Mouse (Mus musculus) gastrocnemius, adult 18-20 months (tissue): ENCODE measurements around the gene Creld2. TPM values are rescaled to one million over a fixed set of nuclear protein-coding genes. Genes with fewer than 3 reads are reported as not detected.

Experiments used
- DNase-seq: peaks from one replicate; pipeline ENCODE4 v3.0.0; 2021; ENCODE audit warnings: low spot score
- total RNA-seq, 2 experiments: library from RNA; stranded (reverse); gene quantifications; 2 replicates each; pipeline ENCODE4 v1.2.3; 2021

Creld2 gene
- total RNA-seq, 2 experiments from 2014 or later, result 6.9 to 10.3 TPM

DNA sequence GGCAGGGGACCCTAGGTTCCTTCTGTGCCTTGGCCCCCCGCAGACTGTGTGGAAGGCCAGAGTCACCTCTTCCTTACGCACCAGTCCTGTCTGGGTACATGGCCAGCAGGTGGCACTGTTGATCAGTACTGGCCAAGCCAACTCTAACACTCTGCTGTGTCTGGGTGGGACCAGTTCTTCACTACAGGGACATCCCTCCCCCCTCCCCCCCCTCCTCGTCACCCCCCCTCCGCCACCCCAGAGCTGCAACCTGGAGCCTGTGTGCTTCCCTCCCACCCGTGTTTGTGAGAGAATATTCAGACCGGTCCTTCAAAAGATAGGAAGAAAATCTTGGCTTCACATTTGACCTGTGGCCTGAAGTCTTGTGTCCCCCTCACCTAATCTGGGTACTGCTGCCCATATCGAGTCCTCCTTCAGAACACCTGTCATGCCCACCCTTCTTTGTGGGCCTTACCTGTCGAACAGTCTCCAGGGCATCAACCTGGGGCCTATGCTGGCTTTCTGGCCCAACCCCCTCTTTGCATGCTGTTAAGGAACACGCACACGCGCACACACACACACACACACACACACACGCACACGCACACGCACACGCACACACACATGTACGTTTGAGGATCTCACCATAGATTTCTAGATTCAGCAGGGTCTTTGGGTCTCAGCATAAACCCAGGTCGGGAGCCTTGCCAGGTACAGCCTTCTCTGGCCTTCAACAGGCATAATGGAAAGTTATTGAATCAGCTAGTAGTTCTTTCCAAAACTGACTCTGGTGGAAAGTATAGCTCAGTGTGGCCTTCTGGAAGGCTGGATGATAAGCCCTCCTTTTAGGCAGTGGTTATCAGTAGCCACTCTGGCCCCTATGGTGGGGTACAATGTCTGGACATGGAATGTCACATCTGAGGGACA lies 9.6 kb downstream of the Creld2 start:
- peak; percentile 93 for DNase-seq

- no peak for DNase-seq
Observed at GRCm38 (mm10) chr15:88829791-88830440, 10.5 kb downstream of the Creld2 start.

DNA sequence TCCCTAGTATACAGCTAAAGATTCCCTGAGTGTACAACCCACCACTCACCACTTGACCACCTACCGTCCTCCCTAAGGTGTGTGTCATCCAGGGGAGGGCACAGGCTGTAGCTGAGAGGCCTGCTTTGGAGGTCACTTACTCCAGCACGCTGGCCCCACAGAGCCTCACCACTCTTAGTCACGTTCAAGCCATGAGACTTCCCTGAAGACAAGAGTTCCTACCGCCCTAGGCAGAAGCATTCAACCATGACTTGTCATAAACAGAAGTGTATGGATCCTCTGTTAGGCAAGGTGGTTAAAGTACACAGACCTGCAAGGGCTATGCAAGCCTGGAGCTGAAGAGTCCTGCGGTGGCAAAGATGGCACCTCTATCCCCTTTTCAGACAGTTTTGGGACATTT lies 11.2 kb downstream of the Creld2 start:
- no peak for DNase-seq

- DNase-seq, result peak; percentile 79
Observed at GRCm38 (mm10) chr15:88831482-88831881, 12.0 kb downstream of the Creld2 start.

GRCm38 (mm10) chr15:88832536-88832935 lies 13.1 kb downstream of the Creld2 start:
- no peak for DNase-seq

DNA sequence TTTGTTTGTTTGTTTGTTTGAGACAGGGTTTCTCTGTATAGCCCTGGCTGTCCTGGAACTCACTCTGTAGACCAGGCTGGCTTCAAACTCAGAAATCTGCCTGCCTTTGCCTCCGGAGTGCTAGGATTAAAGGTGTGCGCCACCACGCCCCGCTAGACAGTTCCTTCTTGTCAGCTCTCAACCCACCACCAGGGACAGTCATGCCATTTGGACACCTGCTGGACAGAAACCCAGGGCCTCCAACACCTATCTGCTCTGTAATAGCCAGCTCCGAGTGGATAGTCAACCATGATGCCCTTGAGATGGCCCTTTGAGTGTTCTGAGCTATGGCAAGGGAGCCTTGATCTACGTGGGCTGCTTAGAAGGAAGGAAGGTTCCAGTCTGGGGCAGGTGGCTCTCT lies 16.6 kb downstream of the Creld2 start:
- DNase-seq, result no peak

DNA sequence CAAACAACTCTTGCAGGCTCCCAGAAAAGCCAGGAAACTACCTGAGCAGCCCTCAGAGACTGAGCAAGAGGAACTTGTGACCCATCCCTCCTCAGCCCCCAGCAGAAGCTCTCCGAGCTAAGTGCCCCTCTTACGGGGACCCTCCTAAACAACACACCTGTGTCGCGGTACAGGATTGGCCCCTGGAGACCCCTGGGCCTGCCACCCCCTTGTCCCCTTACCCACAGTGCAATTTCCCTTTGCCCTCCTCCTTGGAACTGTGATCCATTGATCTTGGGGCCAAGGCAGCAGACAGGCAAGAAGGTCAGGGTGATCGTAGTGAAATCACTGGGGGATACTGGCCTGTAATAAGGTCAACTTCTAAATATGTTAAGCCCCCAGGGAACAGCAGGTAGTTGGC lies 17.1 kb downstream of the Creld2 start:
- DNase-seq, result no peak

DNA sequence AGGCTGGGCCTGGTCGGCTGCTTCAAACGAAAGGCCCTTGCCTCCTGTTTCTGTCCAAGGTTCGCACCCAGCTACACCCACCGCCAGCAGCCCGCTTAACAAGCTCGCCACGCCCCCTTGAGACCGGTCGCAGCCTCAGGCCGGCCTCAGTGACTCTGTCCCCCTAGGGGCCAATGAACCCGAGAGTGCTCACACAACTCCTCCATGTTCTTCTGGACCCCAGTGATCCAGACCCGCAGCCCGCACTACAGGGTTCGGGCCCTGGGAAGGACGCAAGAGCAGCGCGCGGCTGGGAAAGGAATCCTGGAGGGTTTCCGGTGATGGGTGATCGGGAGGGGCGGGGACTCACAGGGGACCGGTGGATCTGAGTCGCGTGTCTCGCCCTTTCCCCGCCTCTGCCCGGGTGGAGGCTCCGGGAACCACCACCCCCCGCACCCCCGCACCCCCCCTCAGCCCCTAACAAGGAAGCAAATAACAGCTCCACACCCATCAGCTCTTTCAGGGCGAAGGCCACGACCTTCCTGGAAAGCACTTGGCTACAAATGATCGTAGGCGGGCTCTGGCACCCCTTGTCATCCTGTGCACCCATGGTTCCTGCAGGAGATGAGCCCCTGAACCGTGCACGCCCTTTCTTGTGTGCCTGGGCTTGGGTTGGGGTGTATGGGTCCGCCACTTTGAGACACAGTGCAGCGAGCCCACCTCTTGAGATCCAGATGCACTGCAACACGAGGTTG lies 17.9 kb downstream of the Creld2 start:
- peak; percentile 65 for DNase-seq

DNA sequence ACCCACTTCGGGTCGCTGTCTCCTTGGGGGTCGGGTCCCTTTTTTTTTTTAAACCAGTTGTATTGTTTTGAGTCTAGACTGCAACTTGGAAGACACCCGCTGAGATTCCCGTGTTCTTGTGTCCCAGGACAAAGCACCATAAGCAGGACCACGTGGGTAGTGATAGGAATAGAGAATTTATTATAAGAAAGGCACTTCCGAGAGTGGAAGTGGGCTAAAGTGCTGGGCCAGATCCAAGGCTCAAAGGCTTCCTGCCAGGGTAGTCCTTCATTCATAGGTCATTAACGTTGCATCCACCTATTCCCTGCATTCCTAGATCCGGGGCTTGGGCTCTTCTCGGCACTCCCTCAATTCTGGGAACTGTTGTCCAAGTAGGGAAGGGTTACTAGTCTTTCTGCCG lies 18.5 kb downstream of the Creld2 start:
- DNase-seq, result no peak

- DNase-seq, result peak; percentile 83
Observed at GRCm38 (mm10) chr15:88839271-88839670, 19.8 kb downstream of the Creld2 start.

DNA sequence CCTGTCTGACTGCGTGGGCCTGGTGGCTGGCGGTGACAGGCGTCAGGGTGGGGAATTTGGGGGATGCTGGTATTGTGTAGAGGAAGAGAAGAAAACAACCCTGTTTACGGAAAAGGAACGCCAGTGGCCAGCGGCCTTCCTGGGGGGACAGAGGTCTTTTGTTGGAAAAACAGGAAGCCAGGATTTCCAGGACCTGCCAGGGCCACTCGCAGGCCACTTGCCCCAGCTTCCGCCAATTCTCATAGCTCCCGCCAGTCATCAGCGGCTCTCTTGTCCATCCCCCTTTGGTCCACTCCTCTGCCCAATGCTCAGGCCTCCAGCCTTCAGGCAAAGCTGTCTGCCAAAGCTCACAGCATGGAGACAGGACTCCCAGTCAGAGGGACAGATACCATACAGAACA lies 20.7 kb downstream of the Creld2 start:
- peak; percentile 45 for DNase-seq

DNA sequence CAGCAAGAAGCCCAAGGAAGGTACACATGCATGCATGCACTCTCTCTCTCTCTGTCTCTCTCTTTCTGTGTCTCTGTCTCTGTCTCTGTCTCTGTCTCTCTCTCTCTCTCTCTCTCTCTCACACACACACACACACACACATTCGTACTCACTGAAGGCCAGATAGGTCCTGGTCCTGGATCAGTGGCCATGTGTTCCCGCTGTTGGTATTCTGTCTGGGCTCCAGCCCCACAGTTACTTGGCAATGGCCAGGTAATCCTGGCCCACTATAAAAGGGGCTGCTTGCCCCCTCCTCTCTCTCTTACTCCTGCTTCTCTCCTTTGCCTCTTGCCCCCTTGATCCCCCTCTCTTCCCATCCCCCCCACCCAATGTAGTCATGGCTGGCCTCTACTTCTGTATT lies 21.7 kb downstream of the Creld2 start:
- no peak for DNase-seq

- DNase-seq, result no peak
Observed at GRCm38 (mm10) chr15:88841580-88842299, 22.3 kb downstream of the Creld2 start.

- no peak for DNase-seq
Observed at GRCm38 (mm10) chr15:88842300-88842673, 22.8 kb downstream of the Creld2 start.

- DNase-seq, result no peak
Observed at GRCm38 (mm10) chr15:88843486-88844097, 24.1 kb downstream of the Creld2 start.

GRCm38 (mm10) chr15:88844966-88845365 lies 25.5 kb downstream of the Creld2 start:
- no peak for DNase-seq

DNA sequence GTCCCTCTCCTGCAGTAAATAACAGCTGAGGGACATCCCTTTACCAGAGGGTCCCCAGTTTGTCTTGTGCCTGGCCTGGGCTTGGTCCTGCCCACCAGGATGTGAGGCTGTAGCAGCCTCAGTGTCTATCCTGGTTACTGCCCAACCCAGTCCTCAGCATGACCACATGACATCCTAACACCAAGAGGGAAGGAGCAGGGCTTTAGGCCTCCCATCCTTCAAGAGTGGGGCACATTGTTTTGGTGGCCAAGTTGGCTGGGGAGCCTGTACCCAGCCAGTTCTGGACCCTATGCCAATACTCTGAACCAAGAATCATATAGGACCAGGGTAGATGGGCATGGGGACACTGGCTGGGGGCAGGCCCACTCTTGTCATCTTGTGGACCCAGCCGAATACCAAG lies 29.2 kb downstream of the Creld2 start:
- no peak for DNase-seq

GRCm38 (mm10) chr15:88849621-88850020 lies 30.2 kb downstream of the Creld2 start:
- no peak for DNase-seq

- DNase-seq, result peak; percentile 94
Observed at GRCm38 (mm10) chr15:88850146-88850826, 30.8 kb downstream of the Creld2 start.

DNA sequence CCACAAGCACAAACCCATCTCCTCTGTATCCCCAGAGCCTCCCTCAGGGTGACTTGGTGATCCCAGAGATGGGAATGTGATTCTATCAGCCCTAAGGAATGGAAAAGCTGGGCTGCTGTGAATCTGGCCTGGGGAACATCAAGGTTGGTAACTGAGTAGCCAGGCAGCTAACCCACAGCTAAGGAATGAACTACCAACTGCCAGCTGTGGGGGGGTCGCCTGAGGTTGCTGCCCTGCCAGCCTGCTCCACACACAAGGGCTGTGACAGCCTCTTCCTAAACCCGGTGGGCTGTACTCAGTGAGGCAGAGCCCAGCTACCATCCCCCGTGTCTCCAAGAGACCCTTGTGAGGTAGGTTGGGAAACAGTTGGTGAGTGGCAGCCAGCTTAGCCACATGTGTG lies 31.6 kb downstream of the Creld2 start:
- no peak for DNase-seq
